Mouse (Mus musculus) ES-Bruce4 (cell line): ENCODE results near the gene Wsb2.

ENCODE experiments used
- CTCF ChIP-seq: IDR thresholded peaks from one replicate; pipeline ENCODE4 v1.8.1; 2011; ENCODE audit warnings: low read depth, low read length
- EP300 ChIP-seq: IDR thresholded peaks from 2 replicates; pipeline ENCODE4 v1.6.1; 2011; ENCODE audit warnings: low read depth, low read length; ENCODE audit not compliant: insufficient read depth
- POLR2A ChIP-seq: IDR thresholded peaks from one replicate; pipeline ENCODE4 v1.8.1; 2011; ENCODE audit warnings: low read length; ENCODE audit not compliant: insufficient read depth

DNA sequence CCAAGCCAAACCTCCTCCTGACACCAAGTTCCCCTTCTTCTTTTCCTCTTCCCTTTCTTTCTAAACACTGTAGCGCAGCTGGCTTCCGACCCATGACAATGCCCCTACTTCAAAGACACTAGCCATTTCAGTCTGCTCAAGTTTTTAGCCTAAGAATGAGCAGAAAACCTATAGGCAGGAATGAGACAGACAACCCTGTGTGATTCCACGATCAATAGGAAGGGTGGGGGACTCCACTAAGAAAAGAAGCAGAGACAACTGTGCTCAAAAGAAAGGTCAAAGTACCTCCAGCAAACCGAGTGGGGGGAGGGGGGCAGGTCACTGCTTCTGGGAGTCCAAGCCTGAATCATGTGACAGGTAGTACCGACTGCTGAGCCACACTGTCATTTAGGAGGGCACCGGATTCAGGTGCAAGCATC lies 39.5 kb downstream of the Wsb2 start:
- TF ChIP-seq POLR2A, result no peak
- no peak for TF ChIP-seq CTCF
- peak; percentile 97 for TF ChIP-seq EP300
